Mouse (Mus musculus) neutrophil, adult 5-6 weeks (primary cell): Measurements from ENCODE around the gene Gm8871. TPM values are rescaled to one million over a fixed set of nuclear protein-coding genes. Genes with fewer than 3 reads are reported as not detected.
"Not testable (repeated sequence)": the region's sequence is repeated elsewhere in the genome, so short reads cannot be mapped to it uniquely, and the experiment has no call there.

Experiments
- ATAC-seq: fragments of 151-379, 151-347 bp; 2 replicates; pipeline ENCODE4 v1.8.0; 2017; ENCODE audit warnings: mild to moderate bottlenecking, moderate TSS enrichment; ENCODE audit not compliant: insufficient number of reproducible peaks, poor library complexity, low FRiP score, severe bottlenecking; ENCODE audit errors: extremely low read depth
- total RNA-seq: library from RNA; stranded (forward); fragments of 200-1000 nt; gene quantifications from 2 replicates; pipeline ENCODE4 v1.2.3, GENCODE M21; 2017

Gm8871 gene
- total RNA-seq = not detected in 2 replicates

- not testable (repeated sequence) for ATAC-seq
These were observed at the start of gene Gm8871, which contains the start of gene Gm8857 for GRCm38 (mm10) chr5:10947505-10947904. TSS of gene Gm8871 (plus strand) at chr5:10947805. TSS of gene Gm8857 (plus strand) at chr5:10947807.

- not testable (repeated sequence) for ATAC-seq
These were observed 5.9 kb downstream of the Gm8871 start for GRCm38 (mm10) chr5:10953512-10953911.

- ATAC-seq = not testable (repeated sequence)
These were observed 10.5 kb downstream of the Gm8871 start for GRCm38 (mm10) chr5:10958057-10958456.

Other genes starting within 250 kb of the Gm8871 start
- not detected in 2 replicates for gene Gm8857, start within 50 bp of the Gm8871 start, total RNA-seq
- not detected in 2 replicates for gene Gm8879, start 179.8 kb downstream of the Gm8871 start, total RNA-seq
- not detected in 2 replicates for gene Gm5861, start 235.3 kb downstream of the Gm8871 start, total RNA-seq